Mouse (Mus musculus) embryonic facial prominence, embryonic 12.5 days (tissue): ENCODE measurements around the gene Atp6v1f. TPM values are rescaled to one million over a fixed set of nuclear protein-coding genes. Genes with fewer than 3 reads are reported as not detected.

Experiments
- ATAC-seq: fragments of 200-750 bp; cut with Nextera tagmentation; 2 replicates; pipeline ENCODE4 v1.8.0; 2017; ENCODE audit not compliant: insufficient number of reproducible peaks, insufficient read depth, low FRiP score, low TSS enrichment
- H3K27ac ChIP-seq: fragments of 300-500 bp; sonication (generic); 2 replicates; pipeline ENCODE4 v1.5.1; 2016; ENCODE audit warnings: mild to moderate bottlenecking
- H3K27me3 ChIP-seq: fragments of 300-500 bp; sonication (generic); 2 replicates; pipeline ENCODE4 v1.6.1; 2016; ENCODE audit warnings: mild to moderate bottlenecking, moderate library complexity
- H3K36me3 ChIP-seq: fragments of 300-500 bp; sonication (generic); 2 replicates; pipeline ENCODE4 v1.6.1; 2016; ENCODE audit warnings: mild to moderate bottlenecking
- H3K4me1 ChIP-seq: fragments of 300-500 bp; sonication (generic); 2 replicates; pipeline ENCODE4 v1.6.1; 2016
- H3K4me2 ChIP-seq: fragments of 300-500 bp; sonication (generic); replicated peaks from 2 replicates; pipeline ENCODE4 v1.6.1; 2016; ENCODE audit warnings: mild to moderate bottlenecking, moderate library complexity
- H3K4me3 ChIP-seq: fragments of 300-500 bp; sonication (generic); 2 replicates; pipeline ENCODE4 v1.5.1; 2016; ENCODE audit warnings: mild to moderate bottlenecking
- H3K9ac ChIP-seq: fragments of 300-500 bp; sonication (generic); 2 replicates; pipeline ENCODE4 v1.6.1; 2016; ENCODE audit warnings: mild to moderate bottlenecking, moderate library complexity
- H3K9me3 ChIP-seq: fragments of 300-500 bp; sonication (generic); 2 replicates; pipeline ENCODE4 v1.6.1; 2016; ENCODE audit warnings: mild to moderate bottlenecking, moderate library complexity
- WGBS: fragments of 180-500 bp; shearing (Covaris S2); methylation state at CpG from one replicate; pipeline ENCODE4 v1.1.7; 2016; 5-methylcytosine and 5-hydroxymethylcytosine counted together
- polyA plus RNA-seq: library from polyadenylated mRNA; unstranded; fragments of >200 nt; fragmentation: Nextera tagmentation; extraction: Ambion mirVana; gene quantifications from 2 replicates; pipeline ENCODE4 v1.2.1, GENCODE M21; 2016

The Atp6v1f gene
- polyA plus RNA-seq, 1 experiment from 2014 or later = 196 TPM

DNA sequence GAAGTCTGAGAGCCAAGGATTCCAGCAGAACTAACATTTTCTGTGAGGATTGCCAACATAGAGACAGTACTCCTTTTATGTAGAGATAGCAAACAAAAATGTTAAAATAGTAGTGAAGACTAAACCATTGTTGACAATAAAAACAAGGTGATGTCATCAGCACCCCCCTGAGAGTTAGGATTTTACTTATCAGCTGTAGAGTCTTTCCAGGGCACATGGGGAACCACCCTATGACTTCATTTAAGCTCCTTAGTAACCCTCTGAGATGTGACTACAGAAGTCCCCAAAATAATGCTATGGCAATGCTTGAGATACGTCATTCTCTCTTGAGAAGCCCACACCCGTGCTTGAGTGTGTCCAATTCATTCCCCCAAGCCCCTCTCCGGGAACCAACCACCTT, 4.1 kb upstream of the Atp6v1f start:
- Histone ChIP-seq H3K27me3 (no peaks in the 10 kb centered on the region), H3K4me2 (no peak overlapping the region), H3K9me3 (no peaks in the 10 kb centered on the region), H3K4me1 (peaks cover 3% of the 10 kb centered on the region), H3K36me3 (peaks cover 21% of the 10 kb centered on the region), H3K9ac (no peak overlapping the region), H3K27ac (no peak overlapping the region), H3K4me3 (no peak overlapping the region)
- 72% methylated on average over 3 of the region's 3 CpGs for WGBS
- ATAC-seq = no peak

- H3K36me3 ChIP-seq = peaks cover 20% of the 10 kb centered on the region
- no peak overlapping the region for H3K27ac ChIP-seq
- peaks cover 9% of the 10 kb centered on the region for H3K4me1 ChIP-seq
- H3K4me3 ChIP-seq = peak overlapping the region; percentile 74; the same call in 1 of the 2 replicates
- peak overlapping the region; percentile 75 for H3K4me2 ChIP-seq
- no peak overlapping the region for H3K9ac ChIP-seq
- H3K27me3 ChIP-seq = no peaks in the 10 kb centered on the region
- ATAC-seq = no peak
- WGBS = 85% methylated on average over 3 of the region's 3 CpGs
- H3K9me3 ChIP-seq = no peaks in the 10 kb centered on the region
Observed at GRCm38 (mm10) chr6:29468851-29469250, 1.3 kb downstream of the Atp6v1f start.

DNA sequence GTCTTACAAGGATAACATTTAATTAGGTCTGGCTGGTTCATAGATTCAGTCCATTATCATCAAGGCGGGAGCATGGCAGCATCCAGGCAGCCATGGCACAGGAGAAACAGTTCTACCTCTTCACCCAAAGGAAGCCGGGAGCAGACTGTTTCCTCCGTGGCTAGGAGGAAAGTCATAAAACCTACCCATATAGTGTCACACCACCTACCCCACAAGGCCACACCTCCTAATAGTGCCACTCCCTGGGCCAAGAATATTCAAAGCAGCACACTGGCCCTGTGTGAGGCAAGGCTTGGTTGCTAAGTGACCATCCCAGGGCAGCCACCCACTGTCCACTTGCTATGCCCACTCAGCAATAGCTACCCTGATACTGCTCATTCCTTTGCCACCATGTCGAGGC, 3.6 kb downstream of the Atp6v1f start, which contains the start of gene Atp6v1fnb:
Gene Atp6v1fnb, plus strand, starts transcription at position 301 of the 400 bp plus-strand sequence.
- H3K4me3 ChIP-seq = no peak within 1 kb of the TSS
- no peak for ATAC-seq
- peaks cover 20% of the 10 kb centered on the region for H3K36me3 ChIP-seq
- H3K9me3 ChIP-seq = no peaks in the 10 kb centered on the region
- H3K27ac ChIP-seq = no peak within 1 kb of the TSS
- H3K9ac ChIP-seq = no peak within 1 kb of the TSS; the same call in 1 of the 2 replicates
- H3K4me2 ChIP-seq = no peak within 1 kb of the TSS
- H3K4me1 ChIP-seq = peaks cover 9% of the 10 kb centered on the region
- 93% methylated on average over 4 of the region's 4 CpGs for WGBS
- H3K27me3 ChIP-seq = no peaks in the 10 kb centered on the region

DNA sequence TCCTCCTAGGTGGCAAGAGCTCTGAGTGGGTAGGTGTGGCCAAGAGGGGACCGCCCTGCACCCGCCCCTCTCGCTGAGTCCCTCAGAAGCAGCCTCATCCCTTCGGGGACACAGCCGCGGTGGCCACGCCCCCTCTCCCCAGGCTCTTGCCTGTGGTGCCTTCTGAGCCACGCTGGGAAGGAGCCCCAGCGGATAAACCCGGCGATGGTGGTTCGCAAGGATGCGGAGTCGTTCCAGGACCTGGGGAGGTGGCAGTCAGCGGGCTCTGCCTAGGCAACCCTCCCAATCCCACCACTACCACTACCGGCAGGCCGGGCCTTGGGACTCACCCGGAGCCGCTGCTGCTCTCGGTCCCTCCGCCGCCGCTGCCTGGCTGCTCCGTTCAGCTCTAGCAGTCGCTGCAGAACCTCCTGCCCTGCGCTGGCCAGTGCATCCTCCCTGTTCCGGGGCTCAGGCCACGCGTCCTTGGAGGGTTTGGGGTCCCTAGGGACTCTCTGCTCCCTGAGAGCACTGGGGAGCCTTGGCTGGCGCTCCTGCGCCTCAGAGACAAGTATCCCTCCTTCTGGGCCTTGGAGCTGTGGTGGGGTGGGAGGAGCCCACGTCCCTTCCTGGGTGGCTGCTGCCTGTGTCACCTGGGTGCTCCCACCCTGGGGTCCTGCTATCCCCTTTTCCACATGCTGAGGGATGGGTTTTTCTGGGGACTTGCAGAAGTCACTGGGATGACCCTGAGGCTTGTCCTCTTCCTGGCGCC, 6.6 kb downstream of the Atp6v1f start:
- Histone ChIP-seq H3K27me3 (no peaks in the 10 kb centered on the region), H3K4me3 (peak overlapping the region; percentile 35), H3K9ac (peak overlapping the region; percentile 35; the same call in 1 of the 2 replicates), H3K4me1 (no peaks in the 10 kb centered on the region), H3K27ac (no peak overlapping the region), H3K4me2 (peak overlapping the region; percentile 55), H3K9me3 (no peaks in the 10 kb centered on the region), H3K36me3 (peaks cover 20% of the 10 kb centered on the region)
- 3% methylated on average over 33 of the region's 33 CpGs for WGBS
- ATAC-seq = peak; percentile 91

DNA sequence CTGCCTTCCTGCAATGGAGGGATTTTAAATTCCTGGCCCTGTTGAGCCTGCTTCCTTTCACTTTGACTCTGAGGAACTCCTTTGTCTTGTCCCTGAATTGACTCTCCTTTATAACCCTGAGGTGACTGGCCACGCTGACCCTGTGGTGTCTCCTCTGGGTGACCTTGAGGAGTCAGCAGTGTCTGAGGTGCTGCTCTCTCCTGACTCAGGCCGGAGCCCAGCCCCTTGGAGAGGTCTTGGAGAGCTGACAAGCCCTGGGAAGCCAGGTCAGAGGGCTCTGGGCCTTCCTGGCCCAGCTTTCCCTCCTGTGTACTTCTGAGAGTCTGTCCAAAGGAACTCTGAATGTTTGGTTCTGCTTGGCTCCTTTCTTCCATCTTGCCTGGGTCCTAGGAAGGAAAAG, 7.2 kb downstream of the Atp6v1f start:
- no peak overlapping the region for H3K4me3 ChIP-seq
- no peak for ATAC-seq
- 54% methylated on average over 2 of the region's 2 CpGs for WGBS

DNA sequence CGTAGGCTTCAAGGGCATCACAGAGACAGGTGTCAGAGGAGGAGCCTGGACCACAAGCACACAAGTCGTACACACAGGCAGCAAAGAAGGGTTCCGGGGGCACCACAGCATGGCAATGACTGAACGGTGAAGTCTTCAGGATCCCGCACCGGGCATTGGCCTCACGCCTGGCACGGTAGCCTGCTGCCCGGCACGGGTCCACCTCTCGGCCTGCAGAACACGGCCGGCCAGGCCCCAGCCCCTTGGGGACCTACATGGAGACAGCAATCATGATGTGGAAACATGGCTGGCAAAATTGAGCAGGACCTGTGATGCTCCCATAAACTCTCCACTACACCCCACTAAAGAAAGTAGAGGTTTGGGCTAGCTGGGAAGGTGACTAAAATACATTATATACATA, 15.2 kb downstream of the Atp6v1f start:
- H3K27ac ChIP-seq = no peak overlapping the region
- peaks cover 11% of the 10 kb centered on the region for H3K27me3 ChIP-seq
- H3K9ac ChIP-seq = no peak overlapping the region
- H3K4me3 ChIP-seq = no peak overlapping the region
- 0 out of 2 replicates have a peak, but pooled peaks cover 6% of the 10 kb centered on the region for H3K4me1 ChIP-seq
- no peak for ATAC-seq
- peaks cover 19% of the 10 kb centered on the region; the same call in 1 of the 2 replicates for H3K36me3 ChIP-seq
- H3K4me2 ChIP-seq = no peak overlapping the region
- 91% methylated on average over 13 of the region's 13 CpGs for WGBS
- H3K9me3 ChIP-seq = no peaks in the 10 kb centered on the region

More for the DNA sequence above, 7.2 kb downstream of the Atp6v1f start:
- Histone ChIP-seq H3K36me3 (peaks cover 19% of the 10 kb centered on the region), H3K27me3 (no peaks in the 10 kb centered on the region), H3K27ac (no peak overlapping the region), H3K9me3 (no peaks in the 10 kb centered on the region), H3K4me2 (no peak overlapping the region), H3K4me1 (no peaks in the 10 kb centered on the region), H3K9ac (no peak overlapping the region)

DNA sequence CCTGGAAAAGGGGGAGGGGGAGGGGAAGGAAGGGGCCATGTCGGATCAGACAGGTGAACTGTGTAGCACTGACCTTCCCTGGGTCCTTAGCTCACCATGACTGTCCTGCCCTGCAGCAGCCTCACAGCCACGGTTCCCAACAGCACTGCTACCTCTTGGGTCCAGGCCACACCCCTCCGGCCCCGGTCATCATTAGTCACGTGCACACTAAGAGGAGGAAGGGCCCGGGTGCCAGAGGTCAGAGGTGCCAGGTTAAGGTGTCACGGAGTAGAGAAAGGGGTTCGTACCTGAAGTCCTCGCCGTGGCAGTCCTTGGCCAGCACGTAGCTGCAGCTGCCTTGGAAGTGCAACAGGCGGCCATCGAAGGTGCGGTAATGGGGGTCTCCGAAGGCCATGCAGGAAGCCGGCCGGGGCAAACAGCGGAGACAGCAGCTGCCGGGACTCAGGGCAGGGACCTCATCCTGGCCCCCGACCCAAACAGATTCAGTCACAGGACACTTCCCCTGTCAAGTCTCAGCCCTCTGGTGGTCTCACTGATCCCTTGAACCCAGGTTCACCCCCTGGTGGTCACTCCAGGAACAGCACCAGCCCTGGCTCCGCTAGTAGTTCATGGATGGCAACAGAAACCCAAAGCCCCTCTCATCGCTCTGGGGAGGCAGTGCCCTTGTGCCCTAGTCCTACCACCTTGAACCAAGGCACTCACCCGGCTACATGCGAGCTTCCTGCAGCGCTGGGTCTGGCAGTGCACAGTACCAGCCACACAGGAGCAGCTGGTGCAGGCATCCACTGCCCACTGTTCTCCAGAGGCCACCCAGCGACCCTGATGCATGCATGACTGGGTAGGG, 17.4 kb downstream of the Atp6v1f start:
- peak overlapping the region; percentile 21 for H3K9ac ChIP-seq
- peak overlapping the region; percentile 60 for H3K4me2 ChIP-seq
- H3K27me3 ChIP-seq = peaks cover 11% of the 10 kb centered on the region
- peak overlapping the region; percentile 29 for H3K4me3 ChIP-seq
- peak; percentile 30 for ATAC-seq
- H3K27ac ChIP-seq = no peak overlapping the region
- 0 out of 2 replicates have a peak, but pooled peaks cover 6% of the 10 kb centered on the region for H3K4me1 ChIP-seq
- 8% methylated on average over 26 of the region's 26 CpGs for WGBS
- H3K9me3 ChIP-seq = no peaks in the 10 kb centered on the region
- peaks cover 26% of the 10 kb centered on the region; the same call in 1 of the 2 replicates for H3K36me3 ChIP-seq

DNA sequence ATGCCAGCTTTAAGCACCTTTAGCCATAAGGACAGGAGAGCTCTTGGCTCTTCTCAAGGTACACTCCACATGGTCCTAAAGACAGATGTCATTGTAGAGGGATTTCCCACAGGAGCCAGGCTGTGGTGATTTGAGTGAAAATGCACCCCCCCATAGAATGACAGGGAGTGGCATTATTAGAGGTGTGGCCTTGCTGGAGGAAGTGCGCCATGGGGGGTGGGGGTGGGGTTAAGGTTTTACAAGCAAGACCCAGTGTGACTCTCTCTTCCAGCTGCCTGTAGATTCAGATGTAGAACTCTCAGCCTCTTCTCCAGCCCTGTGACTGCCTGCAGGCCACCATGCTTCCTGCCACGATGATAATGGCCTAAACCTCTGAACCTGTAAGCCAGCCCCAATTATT, 18.4 kb downstream of the Atp6v1f start:
- Histone ChIP-seq H3K36me3 (peaks cover 27% of the 10 kb centered on the region; the same call in 1 of the 2 replicates), H3K27ac (no peak overlapping the region)
- WGBS = 45% methylated on average over 2 of the region's 2 CpGs

DNA sequence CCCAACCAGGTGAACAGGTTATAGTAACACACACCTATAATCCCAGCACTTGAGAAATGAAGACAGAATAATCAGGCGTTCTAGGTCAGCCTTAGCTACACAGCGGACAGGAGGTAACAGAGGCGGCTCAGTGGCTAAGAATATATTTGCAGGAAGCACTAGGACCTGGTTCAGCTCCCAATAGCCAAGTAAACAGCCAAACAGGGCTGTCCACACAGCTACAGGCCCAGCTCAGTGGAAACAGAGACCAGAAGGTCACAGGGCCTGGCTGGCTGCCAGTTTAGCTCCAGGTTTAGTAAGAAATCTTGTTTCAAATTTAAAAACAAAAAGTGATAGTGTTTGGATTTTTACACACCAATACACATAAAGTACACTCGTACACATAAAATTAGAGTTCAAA, 26.6 kb downstream of the Atp6v1f start:
- Histone ChIP-seq H3K27me3 (peaks cover 34% of the 10 kb centered on the region), H3K4me3 (no peak overlapping the region), H3K4me1 (no peaks in the 10 kb centered on the region), H3K4me2 (no peak overlapping the region), H3K27ac (no peak overlapping the region), H3K9ac (no peak overlapping the region), H3K36me3 (peaks cover 48% of the 10 kb centered on the region), H3K9me3 (no peaks in the 10 kb centered on the region)
- 79% methylated on average over 4 of the region's 4 CpGs for WGBS
- no peak for ATAC-seq

More for the DNA sequence above, 18.4 kb downstream of the Atp6v1f start:
- ATAC-seq = no peak
- no peaks in the 10 kb centered on the region for H3K9me3 ChIP-seq
- H3K4me3 ChIP-seq = no peak overlapping the region
- H3K4me1 ChIP-seq = 0 out of 2 replicates have a peak, but pooled peaks cover 6% of the 10 kb centered on the region
- no peak overlapping the region for H3K4me2 ChIP-seq
- H3K9ac ChIP-seq = no peak overlapping the region
- H3K27me3 ChIP-seq = peaks cover 11% of the 10 kb centered on the region

- Histone ChIP-seq H3K36me3 (peaks cover 46% of the 10 kb centered on the region), H3K27me3 (peaks cover 34% of the 10 kb centered on the region), H3K4me3 (no peak overlapping the region)
Observed at GRCm38 (mm10) chr6:29496270-29496669, 28.8 kb downstream of the Atp6v1f start.

DNA sequence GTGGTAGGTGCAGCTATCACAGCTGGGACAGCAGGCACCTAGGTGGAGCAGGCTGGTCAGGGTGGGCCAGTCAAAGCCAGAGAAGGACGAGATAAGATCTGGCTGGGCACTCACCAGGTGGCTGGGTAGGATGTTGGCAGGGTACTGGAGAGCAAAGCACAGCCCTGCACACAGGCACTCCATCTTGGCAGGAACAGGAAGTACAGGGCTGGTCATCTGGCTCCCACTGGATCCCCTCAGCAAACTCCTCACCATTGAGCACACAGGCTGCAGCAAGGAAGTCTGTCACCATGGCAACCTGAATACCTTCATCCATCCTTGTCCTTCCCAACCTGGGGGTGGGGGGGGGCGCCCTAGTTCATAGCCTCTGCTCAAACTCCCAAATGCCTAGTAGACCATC, 30.3 kb downstream of the Atp6v1f start:
- peaks cover 40% of the 10 kb centered on the region for H3K36me3 ChIP-seq
- no peak overlapping the region for H3K27ac ChIP-seq
- ATAC-seq = no peak
- no peak overlapping the region for H3K4me2 ChIP-seq
- H3K27me3 ChIP-seq = peaks cover 34% of the 10 kb centered on the region
- WGBS = 45% methylated on average over 2 of the region's 2 CpGs
- H3K4me1 ChIP-seq = no peaks in the 10 kb centered on the region
- no peak overlapping the region for H3K4me3 ChIP-seq
- H3K9me3 ChIP-seq = no peaks in the 10 kb centered on the region
- no peak overlapping the region for H3K9ac ChIP-seq

More at GRCm38 (mm10) chr6:29496270-29496669, 28.8 kb downstream of the Atp6v1f start:
- 0 out of 2 replicates have a peak overlapping the region, but pooled peaks have one; percentile 4 for H3K4me2 ChIP-seq
- H3K27ac ChIP-seq = no peak overlapping the region
- H3K9ac ChIP-seq = no peak overlapping the region
- no peak for ATAC-seq
- H3K9me3 ChIP-seq = no peaks in the 10 kb centered on the region
- no peaks in the 10 kb centered on the region for H3K4me1 ChIP-seq
- WGBS = 21% methylated on average over 25 of the region's 25 CpGs
